Mouse (Mus musculus) brain, embryonic 14.5 days (tissue): ENCODE results near the gene Ndufv1. TPM values are rescaled to one million over a fixed set of nuclear protein-coding genes. Genes with fewer than 3 reads are reported as not detected.
"Not testable (repeated sequence)": the region's sequence is repeated elsewhere in the genome, so short reads cannot be mapped to it uniquely, and the experiment has no call there.

Source experiments
- DNase-seq: peaks from one replicate; pipeline ENCODE4 v3.0.0-alpha.2; 2011; ENCODE audit warnings: low read depth
- CTCF ChIP-seq: fragments of 200-500 bp; IDR thresholded peaks from 2 replicates; pipeline ENCODE4 v1.5.1; 2012; ENCODE audit warnings: inconsistent platforms, mild to moderate bottlenecking, moderate library complexity, borderline replicate concordance; ENCODE audit not compliant: insufficient read depth, insufficient read length; ENCODE audit errors: extremely low read depth
- POLR2A ChIP-seq: fragments of 200-500 bp; IDR thresholded peaks from 2 replicates; pipeline ENCODE4 v1.6.1; 2012; ENCODE audit warnings: mild to moderate bottlenecking, inconsistent platforms, borderline replicate concordance; ENCODE audit not compliant: poor library complexity, insufficient read depth, insufficient read length, severe bottlenecking; ENCODE audit errors: extremely low read depth
- polyA plus RNA-seq: library from polyadenylated mRNA; depleted of rRNA; stranded (reverse); fragments of >200 nt; gene quantifications from 2 replicates; pipeline ENCODE4 v1.2.3, GENCODE M21; 2012

Ndufv1 gene
- polyA plus RNA-seq, 1 experiment, result 174 TPM

GRCm38 (mm10) chr19:4054613-4055012, 42.0 kb upstream of the Ndufv1 start:
- no peak for DNase-seq
- no peak for TF ChIP-seq POLR2A
- no peak for TF ChIP-seq CTCF

- TF ChIP-seq POLR2A (no peak), CTCF (no peak)
- no peak for DNase-seq
These were observed 40.0 kb upstream of the Ndufv1 start for GRCm38 (mm10) chr19:4052516-4053030.

GRCm38 (mm10) chr19:4051741-4052515, 39.3 kb upstream of the Ndufv1 start:
- DNase-seq, result peak; percentile 62
- TF ChIP-seq CTCF, result peak; percentile 84
- no peak for TF ChIP-seq POLR2A

- TF ChIP-seq CTCF (no peak), POLR2A (no peak)
These were observed 38.4 kb upstream of the Ndufv1 start for GRCm38 (mm10) chr19:4051016-4051415.

GRCm38 (mm10) chr19:4049069-4049468, 36.5 kb upstream of the Ndufv1 start:
- not testable (repeated sequence) for DNase-seq

More at GRCm38 (mm10) chr19:4051016-4051415, 38.4 kb upstream of the Ndufv1 start:
- DNase-seq, result no peak

- DNase-seq, result peak; percentile 90
- TF ChIP-seq POLR2A, result no peak
- TF ChIP-seq CTCF, result peak; percentile 76; the same call in 1 of the 2 replicates
These were observed 35.3 kb upstream of the Ndufv1 start for GRCm38 (mm10) chr19:4047859-4048258.

GRCm38 (mm10) chr19:4046866-4047254, 34.3 kb upstream of the Ndufv1 start:
- DNase-seq, result no peak
- no peak for TF ChIP-seq POLR2A
- no peak for TF ChIP-seq CTCF

GRCm38 (mm10) chr19:4045966-4046865, 33.6 kb upstream of the Ndufv1 start, which contains the start of gene Gstp2:
Gene Gstp2, minus strand, starts transcription at chr19:4046023.
- TF ChIP-seq CTCF, result peak; percentile 19; the same call in 1 of the 2 replicates
- TF ChIP-seq POLR2A, result no peak
- peak; percentile 84 for DNase-seq

- DNase-seq, result not testable (repeated sequence)
These were observed 31.5 kb upstream of the Ndufv1 start for GRCm38 (mm10) chr19:4044109-4044508.

GRCm38 (mm10) chr19:4042124-4042523, 29.5 kb upstream of the Ndufv1 start:
- no peak for DNase-seq
- no peak for TF ChIP-seq POLR2A
- TF ChIP-seq CTCF, result no peak

GRCm38 (mm10) chr19:4041500-4041899, 28.9 kb upstream of the Ndufv1 start:
- not testable (repeated sequence) for DNase-seq

- DNase-seq, result not testable (repeated sequence)
These were observed 28.3 kb upstream of the Ndufv1 start for GRCm38 (mm10) chr19:4040941-4041340.

GRCm38 (mm10) chr19:4037788-4038232, 25.2 kb upstream of the Ndufv1 start, which contains the start of gene Gstp1:
Gene Gstp1, minus strand, starts transcription at chr19:4037985.
- peak; percentile 88 for DNase-seq
- TF ChIP-seq CTCF (no peak), POLR2A (peak; percentile 55; the same call in 1 of the 2 replicates)

- not testable (repeated sequence) for DNase-seq
These were observed 24.7 kb upstream of the Ndufv1 start for GRCm38 (mm10) chr19:4037154-4037787.
